Mouse (Mus musculus): ENCODE results near the gene Polr3b. TPM values are rescaled to one million over a fixed set of nuclear protein-coding genes. Genes with fewer than 3 reads are reported as not detected.
A peak's percentile ranks its signal among the peaks of the same experiment; 100 is the strongest.

The Polr3b gene
- total RNA-seq, 2 experiments from 2014 or later, result 14.6 to 15.7 TPM

DNA sequence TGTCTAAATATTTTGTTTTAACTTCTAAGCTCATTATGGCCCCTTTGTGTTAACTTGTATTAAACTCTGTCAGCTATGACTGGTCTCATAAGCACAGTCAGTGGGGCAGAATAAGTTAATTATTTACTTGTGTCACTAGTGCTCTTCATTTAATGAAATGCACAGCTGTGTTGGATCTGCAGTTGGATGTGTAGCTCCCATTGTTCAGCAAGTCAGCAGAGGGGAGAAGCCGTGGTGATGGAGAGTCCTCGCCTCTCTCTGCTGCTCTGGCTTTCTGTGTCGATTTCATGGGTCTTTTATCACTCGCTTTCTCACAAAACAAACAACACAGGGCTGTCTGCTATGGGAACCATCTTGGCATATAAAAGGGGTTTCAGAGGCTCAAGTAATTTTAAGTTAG lies 88.7 kb downstream of the Polr3b start:
- DNase-seq, result no peak

DNA sequence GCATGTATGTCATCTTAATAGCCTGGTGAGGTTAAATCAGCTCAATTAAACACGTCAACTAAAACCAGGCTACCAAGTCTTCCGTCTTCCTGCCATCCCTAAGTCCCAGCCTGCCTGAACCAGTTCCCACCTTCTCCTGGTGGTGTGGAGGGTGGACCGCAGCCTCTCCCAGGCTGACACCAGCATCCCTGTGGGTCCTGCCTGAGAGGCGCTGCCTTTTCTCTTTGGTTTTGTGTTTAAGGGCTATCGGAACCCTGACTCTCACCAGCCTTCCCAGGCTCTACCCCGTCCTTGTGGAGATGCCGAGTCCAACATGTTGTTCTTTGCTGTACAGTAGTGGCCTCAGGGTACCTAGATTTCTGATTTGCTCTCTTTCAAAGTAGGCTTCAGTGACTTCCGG lies 89.4 kb downstream of the Polr3b start:
- DNase-seq, result no peak

DNA sequence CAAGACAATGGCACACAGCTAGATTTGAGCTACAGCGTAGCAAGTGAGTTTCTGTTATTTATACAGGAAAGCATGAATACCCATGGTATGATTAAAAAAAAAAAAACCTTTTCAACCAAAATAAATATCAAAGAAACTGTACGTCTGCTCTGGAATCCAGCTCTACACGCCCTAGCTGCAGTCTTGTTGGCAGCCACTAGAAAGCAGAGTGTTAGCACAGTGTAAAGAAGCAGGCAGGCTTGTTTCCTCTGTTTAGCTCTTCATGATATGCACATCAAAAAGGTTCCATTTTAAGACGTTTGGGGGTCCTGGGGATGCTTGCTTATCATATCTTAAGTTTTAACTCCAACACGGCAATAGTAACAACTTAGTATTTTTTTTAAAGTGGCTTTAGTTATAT lies 89.8 kb downstream of the Polr3b start:
- no peak for DNase-seq

- DNase-seq, result peak; percentile 34
Measured at GRCm38 (mm10) chr10:84712532-84712931, 90.4 kb downstream of the Polr3b start.

- DNase-seq, result no peak
Measured at GRCm38 (mm10) chr10:84713043-84713442, 91.0 kb downstream of the Polr3b start.

- DNase-seq, result no peak
Measured at GRCm38 (mm10) chr10:84715639-84716038, 93.5 kb downstream of the Polr3b start.

GRCm38 (mm10) chr10:84716581-84716980 lies 94.5 kb downstream of the Polr3b start:
- no peak for DNase-seq

- DNase-seq, result no peak
Measured at GRCm38 (mm10) chr10:84722711-84723110, 100.6 kb downstream of the Polr3b start.

DNA sequence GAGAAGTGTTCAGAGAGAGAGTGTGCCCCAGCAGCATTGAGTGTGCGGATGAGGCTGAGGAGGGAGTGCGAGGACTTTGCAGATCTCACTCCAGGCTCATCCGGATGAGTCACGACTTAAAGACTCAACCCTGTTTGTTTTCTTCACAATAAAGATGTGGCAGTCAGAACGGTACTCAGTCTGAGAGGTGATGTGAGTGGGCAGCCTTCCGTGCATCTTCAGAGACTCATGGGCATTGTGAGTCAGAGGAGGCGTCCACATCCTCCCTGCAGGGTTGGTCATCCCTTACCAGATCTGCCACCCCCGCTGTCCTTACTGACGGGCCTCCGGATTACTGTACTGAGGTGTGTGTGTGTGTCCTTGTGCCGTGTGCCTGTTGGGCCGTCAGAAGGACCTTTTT lies 104.9 kb downstream of the Polr3b start:
- DNase-seq, result no peak

DNA sequence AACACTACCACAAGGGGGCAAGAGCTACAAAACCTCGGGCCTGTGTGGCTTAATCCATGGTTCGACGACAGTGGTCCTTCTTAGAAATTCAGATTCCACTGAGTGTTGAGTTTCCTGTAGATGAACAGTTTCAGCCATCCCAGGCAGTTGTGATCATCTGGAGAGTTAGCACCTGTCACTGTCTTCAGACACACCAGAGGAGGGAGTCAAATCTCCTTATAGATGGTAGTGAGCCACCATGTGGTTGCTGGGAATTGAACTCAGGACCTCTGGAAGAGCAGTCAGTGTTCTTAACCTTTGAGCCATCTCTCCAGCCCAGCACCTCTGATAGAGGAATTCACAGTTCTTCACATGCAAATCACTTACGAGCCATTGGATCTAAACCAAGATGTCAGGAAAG lies 105.7 kb downstream of the Polr3b start:
- DNase-seq, result no peak

GRCm38 (mm10) chr10:84730078-84730477 lies 108.0 kb downstream of the Polr3b start:
- no peak for DNase-seq

DNA sequence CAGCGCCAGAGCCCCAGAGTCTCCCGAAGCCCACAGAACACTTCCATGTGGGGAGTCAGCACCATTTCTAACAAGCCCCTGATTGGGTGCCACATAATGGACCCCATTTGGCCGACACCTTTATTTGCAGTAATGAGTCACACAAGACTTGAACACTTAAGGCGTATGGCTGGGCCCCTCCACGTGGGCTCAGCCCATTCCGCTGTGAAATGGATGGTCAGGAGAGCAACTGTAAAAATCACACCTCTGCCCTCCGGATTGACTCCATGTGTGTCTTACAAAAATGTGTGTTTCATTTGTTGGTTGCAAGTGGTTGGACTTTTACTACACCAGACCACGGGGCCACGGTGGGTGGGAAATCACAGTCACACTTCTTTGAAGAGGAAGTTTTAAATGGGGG lies 108.9 kb downstream of the Polr3b start:
- no peak for DNase-seq

- no peak for DNase-seq
Measured at GRCm38 (mm10) chr10:84733511-84733910, 111.4 kb downstream of the Polr3b start.

GRCm38 (mm10) chr10:84754851-84755785 lies 133.0 kb downstream of the Polr3b start:
- peak; percentile 44 for DNase-seq

DNA sequence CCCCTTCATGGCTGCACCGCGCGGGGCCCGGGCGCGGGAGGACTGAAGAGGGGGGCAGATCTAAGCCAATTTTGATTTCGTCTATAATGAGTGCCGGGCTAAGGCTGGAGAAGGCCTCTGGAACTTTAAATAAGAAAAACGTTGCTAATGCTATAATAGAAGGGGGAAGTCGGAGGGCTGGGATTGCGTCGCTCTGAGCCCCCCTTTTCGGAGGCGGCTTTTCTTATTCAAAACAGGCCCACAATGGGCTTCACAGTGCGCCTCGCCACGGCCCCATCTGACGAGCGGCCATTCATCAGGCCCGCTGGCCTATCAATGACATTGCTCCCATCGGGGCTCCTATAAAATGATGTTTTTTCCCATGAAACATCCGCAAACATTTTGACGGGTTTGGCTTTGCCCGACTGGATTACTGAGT lies 133.7 kb downstream of the Polr3b start, which contains the start of gene Rfx4:
Rfx4 (plus strand) TSS at position 277 of the 418 bp plus-strand sequence.
- DNase-seq, result no peak

- DNase-seq, result no peak
Measured at GRCm38 (mm10) chr10:84756435-84757095, 134.5 kb downstream of the Polr3b start.

DNA sequence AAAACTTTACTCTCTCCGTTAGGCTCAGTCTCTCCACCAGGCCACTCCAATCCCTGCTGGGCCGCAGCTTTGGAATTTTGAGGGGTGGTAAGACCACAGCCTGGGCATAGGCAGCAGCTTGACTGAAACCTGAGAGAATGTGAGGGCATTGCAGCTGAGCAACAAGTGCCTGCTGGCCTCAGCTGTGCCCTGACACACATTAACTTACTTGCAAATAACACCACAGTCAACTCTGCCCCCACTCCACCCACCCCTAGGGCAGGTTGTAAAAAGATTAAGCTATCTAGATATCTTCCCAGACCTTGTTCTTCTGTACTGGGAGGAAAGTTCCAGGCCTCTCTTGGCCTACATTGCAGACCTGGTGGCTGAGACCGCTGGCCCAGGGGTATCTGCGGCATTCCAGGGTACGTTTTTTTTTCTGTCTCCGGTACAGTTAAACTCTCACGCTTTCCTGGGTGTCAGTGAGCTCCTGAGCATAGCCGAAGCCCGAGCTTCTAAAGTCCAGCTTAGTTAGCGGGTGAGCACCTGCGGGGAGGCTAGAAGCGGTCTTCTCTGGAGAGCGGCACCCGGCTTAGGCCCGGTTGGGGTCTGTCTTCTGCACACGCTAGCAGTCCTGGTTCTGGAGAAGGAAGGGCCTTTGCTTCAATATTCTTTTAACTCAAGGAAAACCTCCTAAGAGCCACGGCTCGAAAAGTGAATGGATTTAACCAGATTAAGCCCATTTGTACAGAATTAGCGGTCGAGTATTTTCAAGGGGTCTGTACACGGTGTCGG lies 135.5 kb downstream of the Polr3b start:
- no peak for DNase-seq

GRCm38 (mm10) chr10:84758200-84758468 lies 136.0 kb downstream of the Polr3b start:
- no peak for DNase-seq

GRCm38 (mm10) chr10:84758483-84759431 lies 136.7 kb downstream of the Polr3b start:
- DNase-seq, result no peak

- no peak for DNase-seq
Measured at GRCm38 (mm10) chr10:84759511-84760117, 137.5 kb downstream of the Polr3b start.

All from gastrocnemius, postnatal 10 days (tissue).